Mouse (Mus musculus) olfactory bulb, adult 2 months (tissue): ENCODE measurements around the gene Rrp9.

ENCODE experiments used
- CTCF ChIP-seq: fragments of 200-500 bp; IDR thresholded peaks from 2 replicates; pipeline ENCODE4 v1.5.1; 2012; ENCODE audit warnings: low read depth, mild to moderate bottlenecking, low read length, moderate library complexity; ENCODE audit not compliant: insufficient read depth
- POLR2A ChIP-seq: fragments of 200-500 bp; IDR thresholded peaks from 2 replicates; pipeline ENCODE4 v1.6.1; 2012; ENCODE audit warnings: mild to moderate bottlenecking, low read depth, low read length, moderate library complexity; ENCODE audit not compliant: insufficient read depth

GRCm38 (mm10) chr9:106469776-106470175 is 6.0 kb upstream of the Rrp9 start:
- TF ChIP-seq CTCF, result no peak
- TF ChIP-seq POLR2A, result no peak
